Mouse (Mus musculus): ENCODE measurements around the gene Pon2.

GRCm38 (mm10) chr6:5297321-5298091, 749 bp downstream of the Pon2 start:
- TF ChIP-seq ZNF384 (IDR thresholded peaks at IDR 0.05; ENCODE audit: low read depth, low read length) (no peak), ZC3H11A (IDR thresholded peaks at IDR 0.05; ENCODE audit: borderline replicate concordance, low read depth, low read length) (no peak), CHD2 (IDR thresholded peaks at IDR 0.05; ENCODE audit: low read depth, low read length) (no peak), HCFC1 (IDR thresholded peaks at IDR 0.05; ENCODE audit: borderline replicate concordance, insufficient read depth, low read length) (no peak)

Data from ES-E14 (cell line).